Mouse (Mus musculus): ENCODE data around the gene Thpo.

DNA sequence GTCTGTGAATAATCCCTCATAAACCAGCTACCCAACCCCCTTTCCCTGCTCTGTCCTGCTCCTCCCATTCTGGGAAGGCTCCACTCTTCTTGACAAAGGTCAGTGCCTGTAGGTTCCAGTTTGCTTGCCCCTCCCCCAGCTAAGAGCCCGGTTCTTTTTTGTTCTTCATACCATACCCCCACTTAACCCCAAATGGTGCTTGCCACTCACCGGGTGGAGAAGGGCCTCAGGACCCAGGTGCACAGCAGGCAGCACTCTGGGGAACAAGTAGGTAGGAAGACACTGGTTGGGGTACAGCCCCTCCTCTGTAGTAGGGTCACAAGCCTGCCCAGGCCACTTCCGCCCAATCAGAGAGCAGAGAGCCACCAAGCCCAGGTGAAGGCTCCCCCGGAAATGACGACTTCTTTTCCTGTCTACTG is 4.0 kb downstream of the Thpo start:
- no peak for TF ChIP-seq CTCF (IDR thresholded peaks at IDR 0.05; ENCODE audit: low read depth)
- TF ChIP-seq EP300 (IDR thresholded peaks at IDR 0.05; ENCODE audit: low read depth) = peak; percentile 63; the same call in 1 of the 2 replicates

Data from liver, postnatal 0 days (tissue).